Mouse (Mus musculus): ENCODE data around the gene Tmem205. TPM values are rescaled to one million over a fixed set of nuclear protein-coding genes. Genes with fewer than 3 reads are reported as not detected.

Tmem205 gene
- polyA plus RNA-seq, 1 experiment from 2014 or later = 38.3 TPM

DNA sequence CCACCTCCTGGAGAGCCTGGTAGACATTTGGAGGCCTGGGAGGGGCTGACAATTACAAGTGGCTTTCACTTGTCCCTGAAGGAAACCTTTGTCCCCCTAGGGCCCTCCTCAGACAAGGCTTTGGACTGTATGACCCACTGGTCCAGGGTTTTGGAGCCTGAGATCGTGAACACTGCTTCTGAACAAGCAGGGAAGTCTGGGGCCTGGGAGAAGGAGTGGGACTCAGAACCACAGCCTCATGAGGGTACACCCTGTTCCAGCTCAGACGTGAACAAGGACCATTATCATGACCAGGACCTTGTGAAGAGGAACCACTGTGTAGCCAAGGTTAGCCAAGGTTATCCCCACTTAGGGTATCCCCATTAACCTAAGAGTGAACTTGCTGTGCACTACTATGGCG lies 1.9 kb upstream of the Tmem205 start:
- no peak for ATAC-seq (ENCODE audit: insufficient number of reproducible peaks, low FRiP score)
- WGBS = 66% methylated on average over 3 of the region's 3 CpGs
- Histone ChIP-seq H3K9me3 (replicated peaks) (no peaks in the 10 kb centered on the region), H3K4me3 (no peak overlapping the region), H3K4me2 (no peak overlapping the region), H3K4me1 (replicated peaks) (peaks cover 25% of the 10 kb centered on the region), H3K9ac (no peak overlapping the region), H3K27ac (ENCODE audit: poor library complexity, severe bottlenecking) (no peak overlapping the region), H3K27me3 (replicated peaks) (no peaks in the 10 kb centered on the region), H3K36me3 (no peaks in the 10 kb centered on the region; the same call in 1 of the 2 replicates)

DNA sequence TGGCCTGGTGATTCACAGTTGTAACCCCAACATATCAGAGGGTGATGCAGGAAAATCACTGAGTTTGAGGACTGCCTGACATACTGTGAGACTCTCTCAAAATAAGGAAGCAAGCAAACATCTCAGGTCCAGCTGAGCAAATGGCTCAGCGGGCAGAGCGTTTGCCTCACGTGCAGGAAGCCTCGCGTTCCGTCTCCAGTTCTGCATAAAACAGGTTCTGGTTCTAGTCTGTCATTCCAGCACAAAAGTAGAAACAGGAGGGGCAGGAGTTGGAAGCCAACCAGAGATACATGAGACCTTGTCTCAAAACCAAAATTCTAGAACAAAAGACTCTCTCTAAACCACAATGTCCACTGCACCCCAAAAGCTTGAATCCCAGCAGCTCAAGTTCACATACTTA lies 572 bp downstream of the Tmem205 start:
- Histone ChIP-seq H3K4me1 (replicated peaks) (peaks cover 40% of the 10 kb centered on the region), H3K27ac (ENCODE audit: poor library complexity, severe bottlenecking) (peak overlapping the region; percentile 37), H3K9me3 (replicated peaks) (no peaks in the 10 kb centered on the region), H3K4me2 (peak overlapping the region; percentile 76), H3K9ac (peak overlapping the region; percentile 76), H3K4me3 (peak overlapping the region; percentile 60), H3K36me3 (no peaks in the 10 kb centered on the region; the same call in 1 of the 2 replicates), H3K27me3 (replicated peaks) (no peaks in the 10 kb centered on the region)
- 2% methylated on average over 6 of the region's 6 CpGs for WGBS
- ATAC-seq (ENCODE audit: insufficient number of reproducible peaks, low FRiP score) = no peak

DNA sequence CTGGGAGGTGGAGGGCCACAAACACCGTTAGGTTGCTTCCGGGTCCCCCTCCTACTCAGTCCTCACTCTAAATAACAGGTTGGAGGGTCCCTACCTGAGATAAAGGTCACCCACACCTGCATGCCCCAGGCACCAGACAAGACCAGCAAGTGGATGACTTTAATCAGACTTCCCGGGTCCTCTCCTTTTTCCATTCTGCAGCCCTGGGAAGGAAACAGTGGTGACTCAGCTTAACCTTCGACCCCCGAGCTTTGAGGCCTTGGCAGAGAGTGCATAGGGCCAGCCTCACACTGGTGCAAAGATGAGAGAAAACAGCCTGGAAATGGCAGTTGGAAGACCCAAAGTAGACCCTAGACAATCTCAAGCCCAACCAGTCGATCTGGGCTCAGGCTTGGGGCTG lies 1.2 kb downstream of the Tmem205 start:
- H3K4me3 ChIP-seq = 0 out of 2 replicates have a peak overlapping the region, but pooled peaks have one; percentile 60
- no peaks in the 10 kb centered on the region; the same call in 1 of the 2 replicates for H3K36me3 ChIP-seq
- no peaks in the 10 kb centered on the region for H3K9me3 ChIP-seq (replicated peaks)
- no peak for ATAC-seq (ENCODE audit: insufficient number of reproducible peaks, low FRiP score)
- H3K4me2 ChIP-seq = peak overlapping the region; percentile 76
- 58% methylated on average over 6 of the region's 6 CpGs for WGBS
- H3K4me1 ChIP-seq (replicated peaks) = peaks cover 40% of the 10 kb centered on the region
- peak overlapping the region; percentile 76 for H3K9ac ChIP-seq
- H3K27me3 ChIP-seq (replicated peaks) = no peaks in the 10 kb centered on the region
- H3K27ac ChIP-seq (ENCODE audit: poor library complexity, severe bottlenecking) = no peak overlapping the region

DNA sequence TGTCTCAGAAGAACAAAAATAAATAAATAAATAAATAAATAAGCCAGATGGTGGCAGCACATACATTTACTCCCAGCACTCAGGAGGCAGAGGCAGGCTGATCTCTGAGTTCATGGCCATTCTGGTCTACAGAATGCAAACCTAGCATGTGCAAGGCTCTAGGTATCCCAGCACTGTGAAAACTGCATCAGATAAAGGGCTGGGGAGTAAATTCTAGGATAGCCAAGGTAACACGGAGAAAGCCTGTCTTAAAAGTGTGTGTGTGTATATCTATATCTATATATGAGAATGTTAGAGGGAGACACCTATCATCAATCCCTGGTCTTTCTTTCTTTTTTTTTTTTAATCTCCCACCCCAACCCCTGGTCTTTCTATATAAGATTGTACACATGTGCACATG lies 1.9 kb downstream of the Tmem205 start:
- Histone ChIP-seq H3K9me3 (replicated peaks) (no peaks in the 10 kb centered on the region), H3K27me3 (replicated peaks) (no peaks in the 10 kb centered on the region), H3K9ac (no peak overlapping the region), H3K4me3 (no peak overlapping the region), H3K4me2 (no peak overlapping the region), H3K4me1 (replicated peaks) (peaks cover 36% of the 10 kb centered on the region), H3K27ac (ENCODE audit: poor library complexity, severe bottlenecking) (no peak overlapping the region), H3K36me3 (no peaks in the 10 kb centered on the region; the same call in 1 of the 2 replicates)
- WGBS = 100% methylated on average over 1 of the region's 1 CpGs
- no peak for ATAC-seq (ENCODE audit: insufficient number of reproducible peaks, low FRiP score)

DNA sequence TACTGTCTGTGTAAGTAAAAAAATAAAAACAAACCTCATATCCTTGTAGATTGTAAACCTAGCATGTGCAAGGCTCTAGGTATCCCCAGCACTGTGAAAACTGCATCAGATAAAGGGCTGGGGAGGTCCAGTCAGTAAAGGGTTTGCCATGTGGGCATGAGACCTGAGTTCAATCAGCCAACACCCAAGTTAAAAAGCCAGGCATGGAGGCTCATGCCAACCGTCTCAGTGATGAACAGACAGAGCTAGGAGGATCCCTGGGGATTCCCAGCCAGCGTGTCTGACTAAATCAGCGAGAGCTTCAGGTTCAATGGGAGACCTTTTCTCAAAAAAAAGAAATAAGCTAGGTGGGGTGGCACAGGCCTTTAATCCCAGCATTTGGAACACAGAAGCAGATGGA lies 2.3 kb downstream of the Tmem205 start:
- no peak for ATAC-seq (ENCODE audit: insufficient number of reproducible peaks, low FRiP score)
- peak overlapping the region; percentile 6; the same call in 1 of the 2 replicates for H3K27ac ChIP-seq (ENCODE audit: poor library complexity, severe bottlenecking)
- H3K9ac ChIP-seq = no peak overlapping the region
- H3K4me1 ChIP-seq (replicated peaks) = peaks cover 36% of the 10 kb centered on the region
- no peak overlapping the region for H3K4me3 ChIP-seq
- H3K9me3 ChIP-seq (replicated peaks) = no peaks in the 10 kb centered on the region
- 83% methylated on average over 3 of the region's 3 CpGs for WGBS
- H3K4me2 ChIP-seq = no peak overlapping the region
- H3K36me3 ChIP-seq = no peaks in the 10 kb centered on the region; the same call in 1 of the 2 replicates
- no peaks in the 10 kb centered on the region for H3K27me3 ChIP-seq (replicated peaks)

DNA sequence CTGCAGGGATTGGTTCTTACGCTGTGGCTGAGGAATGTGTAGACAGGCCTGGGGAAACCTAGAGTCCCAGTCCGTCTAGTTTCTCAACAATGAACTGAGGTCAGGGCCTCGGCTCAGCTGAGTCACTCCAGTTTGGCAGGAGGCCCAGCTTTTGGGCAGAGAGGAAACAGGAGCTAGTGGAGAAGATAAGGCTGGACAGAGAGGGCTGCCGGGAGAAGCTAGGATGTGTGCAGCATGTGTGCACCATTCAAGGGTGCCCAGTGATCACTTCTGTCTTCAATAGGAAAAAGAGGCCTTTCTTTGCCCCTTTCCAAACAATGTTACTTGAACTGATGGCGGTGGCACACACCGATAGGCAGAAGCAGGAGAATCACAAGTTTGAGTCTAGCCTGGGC lies 3.3 kb downstream of the Tmem205 start:
- Histone ChIP-seq H3K4me1 (replicated peaks) (peaks cover 36% of the 10 kb centered on the region), H3K27me3 (replicated peaks) (no peaks in the 10 kb centered on the region), H3K9me3 (replicated peaks) (no peaks in the 10 kb centered on the region), H3K9ac (no peak overlapping the region), H3K27ac (ENCODE audit: poor library complexity, severe bottlenecking) (peak overlapping the region; percentile 91), H3K4me2 (no peak overlapping the region), H3K4me3 (no peak overlapping the region), H3K36me3 (no peaks in the 10 kb centered on the region; the same call in 1 of the 2 replicates)
- ATAC-seq (ENCODE audit: insufficient number of reproducible peaks, low FRiP score) = peak; percentile 84
- WGBS = 26% methylated on average over 6 of the region's 6 CpGs

DNA sequence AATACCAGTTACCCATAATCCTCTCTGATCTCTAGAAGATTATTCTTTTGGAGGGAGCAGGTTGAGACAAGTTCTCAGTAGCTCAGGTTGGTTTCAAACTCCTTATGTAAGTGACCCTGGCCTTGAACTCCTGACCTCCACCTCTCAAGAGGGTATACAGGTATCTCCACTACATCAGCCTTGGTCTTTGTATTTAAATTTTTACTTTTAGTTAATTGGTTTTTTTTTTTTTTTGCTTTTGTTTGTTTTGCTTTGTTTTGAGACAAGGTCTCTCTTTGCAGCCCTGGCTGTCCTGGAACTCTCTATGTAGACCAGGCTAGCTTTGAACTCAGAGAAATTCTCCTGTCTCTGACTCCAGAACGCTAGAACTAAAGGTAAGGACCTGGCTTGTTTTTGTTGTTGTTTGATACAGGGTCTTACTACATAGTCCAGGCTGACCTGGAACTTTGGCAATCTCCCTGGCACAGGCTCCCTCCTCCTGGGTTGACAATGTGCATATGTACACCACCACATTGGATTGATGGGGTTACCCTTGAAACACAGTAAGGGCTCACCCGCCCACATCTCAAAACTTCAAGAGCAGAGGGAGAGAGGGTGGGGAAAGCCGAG lies 3.8 kb downstream of the Tmem205 start:
- Histone ChIP-seq H3K27me3 (replicated peaks) (no peaks in the 10 kb centered on the region), H3K4me2 (no peak overlapping the region), H3K27ac (ENCODE audit: poor library complexity, severe bottlenecking) (peak overlapping the region; percentile 91), H3K9me3 (replicated peaks) (no peaks in the 10 kb centered on the region), H3K4me1 (replicated peaks) (peaks cover 36% of the 10 kb centered on the region), H3K9ac (no peak overlapping the region), H3K4me3 (no peak overlapping the region), H3K36me3 (no peaks in the 10 kb centered on the region; the same call in 1 of the 2 replicates)
- WGBS = 25% methylated on average over 3 of the region's 3 CpGs
- ATAC-seq (ENCODE audit: insufficient number of reproducible peaks, low FRiP score) = no peak

DNA sequence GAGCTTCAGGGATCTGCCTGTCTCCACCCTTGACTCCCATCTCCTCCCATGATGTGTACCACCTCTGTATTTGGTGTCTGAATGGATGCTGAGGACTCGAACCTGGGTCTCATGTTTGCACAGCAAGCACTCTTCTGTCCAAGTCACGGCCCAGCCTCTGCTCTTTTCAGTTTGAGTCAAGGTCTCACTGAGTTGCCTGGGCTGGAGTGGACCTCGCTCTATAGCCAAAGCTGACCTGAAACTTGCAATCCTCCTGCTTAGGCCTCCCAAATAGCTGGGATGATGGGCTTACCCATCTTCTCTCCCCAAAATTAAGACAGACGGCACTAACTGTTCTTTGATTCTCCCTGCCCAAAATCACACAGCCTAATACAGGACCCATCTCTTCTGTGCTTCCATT lies 4.3 kb downstream of the Tmem205 start:
- Histone ChIP-seq H3K27ac (ENCODE audit: poor library complexity, severe bottlenecking) (peak overlapping the region; percentile 91; the same call in 1 of the 2 replicates), H3K9me3 (replicated peaks) (no peaks in the 10 kb centered on the region), H3K4me3 (no peak overlapping the region), H3K27me3 (replicated peaks) (no peaks in the 10 kb centered on the region), H3K9ac (no peak overlapping the region), H3K36me3 (no peaks in the 10 kb centered on the region; the same call in 1 of the 2 replicates), H3K4me1 (replicated peaks) (peaks cover 36% of the 10 kb centered on the region), H3K4me2 (no peak overlapping the region)
- 90% methylated on average over 4 of the region's 4 CpGs for WGBS
- no peak for ATAC-seq (ENCODE audit: insufficient number of reproducible peaks, low FRiP score)

DNA sequence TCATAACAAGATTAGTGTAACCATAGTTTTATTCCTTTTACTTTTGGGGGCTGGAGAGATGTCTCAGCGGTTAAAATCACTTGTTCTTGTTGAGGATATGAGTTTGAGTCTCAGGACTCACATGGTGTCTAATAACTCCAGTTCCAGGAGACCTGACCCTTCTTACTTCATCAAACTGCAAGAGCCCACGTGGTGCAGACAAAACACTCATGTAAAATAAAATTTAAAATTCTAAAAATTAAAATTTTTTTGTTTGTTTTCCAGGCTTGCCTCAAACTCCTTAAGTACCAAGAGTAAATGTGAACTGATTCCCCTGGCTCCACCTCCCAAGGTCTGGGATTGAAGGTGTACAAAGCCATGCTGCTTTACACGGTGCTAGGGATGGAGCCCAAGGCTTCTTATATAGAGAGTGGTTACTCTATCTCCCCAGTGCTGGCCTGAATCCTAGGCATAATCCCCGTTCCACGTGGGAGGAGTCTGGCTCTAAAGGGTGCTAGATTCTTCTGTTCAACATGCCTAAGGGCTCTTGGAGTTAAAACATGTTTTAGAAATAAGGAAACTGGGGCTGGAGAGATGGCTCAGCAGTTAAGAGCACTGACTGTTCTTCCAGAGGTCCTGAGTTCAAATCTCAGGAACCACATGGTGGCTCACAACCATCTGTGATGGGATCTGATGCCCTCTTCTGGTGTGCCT lies 8.5 kb downstream of the Tmem205 start:
- Histone ChIP-seq H3K27ac (ENCODE audit: poor library complexity, severe bottlenecking) (no peak overlapping the region), H3K9me3 (replicated peaks) (no peaks in the 10 kb centered on the region), H3K4me3 (peak overlapping the region; percentile 72), H3K9ac (no peak overlapping the region), H3K4me2 (peak overlapping the region; percentile 99), H3K36me3 (0 out of 2 replicates have a peak, but pooled peaks cover 2% of the 10 kb centered on the region), H3K4me1 (replicated peaks) (peaks cover 11% of the 10 kb centered on the region), H3K27me3 (replicated peaks) (peaks cover 18% of the 10 kb centered on the region)
- 24% methylated on average over 5 of the region's 5 CpGs for WGBS
- ATAC-seq (ENCODE audit: insufficient number of reproducible peaks, low FRiP score) = no peak

DNA sequence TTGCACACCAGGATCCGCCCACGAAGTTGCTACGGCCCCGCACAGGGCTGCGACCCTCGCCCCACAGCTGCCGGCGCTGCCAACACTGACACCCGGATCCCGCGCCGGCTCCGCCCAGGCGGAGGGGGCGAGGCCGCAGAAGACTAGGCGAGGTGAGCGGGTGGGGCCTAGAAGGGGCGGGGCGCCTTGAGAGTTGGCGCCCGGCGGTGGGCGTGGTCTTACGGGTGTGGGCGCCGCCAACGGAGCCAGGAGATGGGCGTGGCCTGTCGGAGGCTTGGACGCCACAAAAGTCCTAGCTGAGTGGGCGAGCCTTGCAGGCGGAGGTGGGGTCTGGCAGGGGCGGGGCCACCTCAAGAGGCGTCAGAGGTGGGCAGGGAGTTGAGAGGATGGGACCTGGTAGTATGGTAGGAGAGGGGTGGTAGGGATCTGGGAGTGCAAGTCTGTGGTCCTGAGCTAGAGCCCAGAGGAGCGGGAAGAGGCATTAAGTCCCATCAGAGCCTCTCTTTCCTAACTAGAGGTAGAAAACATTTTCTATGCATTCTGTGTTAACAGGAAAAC lies 9.2 kb downstream of the Tmem205 start, which contains the start of gene Rab3d:
Gene Rab3d (minus strand): TSS at position 158 of the 558 bp plus-strand sequence.
- H3K4me1 ChIP-seq (replicated peaks) = peaks cover 4% of the 10 kb centered on the region
- peak within 1 kb of the TSS; percentile 72 for H3K4me3 ChIP-seq
- 0 out of 2 replicates have a peak, but pooled peaks cover 2% of the 10 kb centered on the region for H3K36me3 ChIP-seq
- no peaks in the 10 kb centered on the region for H3K9me3 ChIP-seq (replicated peaks)
- WGBS = under 1% methylated on average over 36 of the region's 36 CpGs
- no peak within 1 kb of the TSS for H3K27ac ChIP-seq (ENCODE audit: poor library complexity, severe bottlenecking)
- peak within 1 kb of the TSS; percentile 79 for H3K9ac ChIP-seq
- H3K4me2 ChIP-seq = peak within 1 kb of the TSS; percentile 99
- peaks cover 18% of the 10 kb centered on the region for H3K27me3 ChIP-seq (replicated peaks)
- peak; percentile 94 for ATAC-seq (ENCODE audit: insufficient number of reproducible peaks, low FRiP score)

DNA sequence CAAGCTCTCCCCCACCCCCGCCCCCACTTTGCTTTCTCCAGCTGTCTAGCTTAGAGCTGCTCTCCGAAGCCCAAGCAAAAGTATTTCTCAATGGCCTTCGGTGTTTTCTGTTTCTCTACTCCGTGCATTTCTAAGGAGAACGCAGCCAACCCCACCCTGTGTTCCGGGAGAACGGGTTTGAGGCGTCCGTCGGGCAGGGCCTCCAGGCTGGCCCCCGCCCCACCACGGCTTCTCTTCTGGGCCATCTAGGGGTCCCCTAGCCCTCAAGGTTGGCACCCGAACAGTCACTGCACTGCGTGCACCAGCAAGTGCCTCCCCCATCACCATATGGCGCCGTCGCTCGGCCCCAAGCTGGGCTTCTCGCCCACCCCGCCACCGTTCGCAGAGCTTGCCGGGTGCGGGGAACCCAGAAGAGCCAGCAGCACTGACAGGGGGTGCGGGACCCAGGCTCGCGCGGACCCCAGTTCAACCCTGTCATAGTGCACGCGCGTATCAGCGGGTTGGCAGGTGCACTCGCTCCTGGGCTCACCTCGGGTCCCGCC lies 9.8 kb downstream of the Tmem205 start:
- H3K4me1 ChIP-seq (replicated peaks) = no peaks in the 10 kb centered on the region; the same call in 1 of the 2 replicates
- 2% methylated on average over 35 of the region's 35 CpGs for WGBS
- peak; percentile 56 for ATAC-seq (ENCODE audit: insufficient number of reproducible peaks, low FRiP score)

More for the DNA sequence above, 9.8 kb downstream of the Tmem205 start:
- no peak overlapping the region for H3K27ac ChIP-seq (ENCODE audit: poor library complexity, severe bottlenecking)
- H3K4me2 ChIP-seq = peak overlapping the region; percentile 99
- H3K27me3 ChIP-seq (replicated peaks) = peaks cover 18% of the 10 kb centered on the region
- H3K9me3 ChIP-seq (replicated peaks) = no peaks in the 10 kb centered on the region
- H3K36me3 ChIP-seq = 0 out of 2 replicates have a peak, but pooled peaks cover 2% of the 10 kb centered on the region
- peak overlapping the region; percentile 79 for H3K9ac ChIP-seq
- H3K4me3 ChIP-seq = peak overlapping the region; percentile 72

All from heart, embryonic 12.5 days (tissue).